Mouse (Mus musculus) stomach, embryonic 15.5 days (tissue): ENCODE measurements around the gene Kit. TPM values are rescaled to one million over a fixed set of nuclear protein-coding genes. Genes with fewer than 3 reads are reported as not detected.

Experiments used
- ATAC-seq: fragments of 200-750 bp; cut with Nextera tagmentation; 2 replicates; pipeline ENCODE4 v1.8.0; 2017; ENCODE audit warnings: low read depth, moderate number of reproducible peaks, moderate TSS enrichment; ENCODE audit not compliant: insufficient read depth, low FRiP score
- H3K27ac ChIP-seq: fragments of 300-500 bp; sonication (generic); 2 replicates; pipeline ENCODE4 v1.5.1; 2015; ENCODE audit warnings: mild to moderate bottlenecking, inconsistent platforms
- H3K27me3 ChIP-seq: fragments of 300-500 bp; sonication (generic); replicated peaks from 2 replicates; pipeline ENCODE4 v1.6.1; 2015; ENCODE audit warnings: inconsistent platforms
- H3K36me3 ChIP-seq: fragments of 300-500 bp; sonication (generic); 2 replicates; pipeline ENCODE4 v1.6.1; 2015; ENCODE audit warnings: inconsistent platforms
- H3K4me1 ChIP-seq: fragments of 300-500 bp; sonication (generic); 2 replicates; pipeline ENCODE4 v1.6.1; 2015; ENCODE audit warnings: inconsistent platforms
- H3K4me2 ChIP-seq: fragments of 300-500 bp; sonication (generic); 2 replicates; pipeline ENCODE4 v1.6.1; 2015; ENCODE audit warnings: mild to moderate bottlenecking, inconsistent platforms
- H3K4me3 ChIP-seq: fragments of 300-500 bp; sonication (generic); replicated peaks from 2 replicates; pipeline ENCODE4 v1.5.1; 2015; ENCODE audit warnings: inconsistent platforms
- H3K9ac ChIP-seq: fragments of 300-500 bp; sonication (generic); 2 replicates; pipeline ENCODE4 v1.6.1; 2015; ENCODE audit warnings: inconsistent platforms
- H3K9me3 ChIP-seq: fragments of 300-500 bp; sonication (generic); 2 replicates; pipeline ENCODE4 v1.6.1; 2016; ENCODE audit warnings: inconsistent platforms
- WGBS: fragments of 180-500 bp; shearing (Covaris S2); methylation state at CpG from one replicate; pipeline ENCODE4 v1.1.7; 2015; 5-methylcytosine and 5-hydroxymethylcytosine counted together
- polyA plus RNA-seq: library from polyadenylated mRNA; unstranded; fragments of >200 nt; fragmentation: Nextera tagmentation; extraction: Ambion mirVana; gene quantifications from 2 replicates; pipeline ENCODE4 v1.2.1, GENCODE M21; 2015

Kit gene
- polyA plus RNA-seq, 1 experiment from 2014 or later = 40.9 TPM

- ATAC-seq = no peak
- WGBS = 76% methylated on average over 7 of the region's 7 CpGs
- H3K27me3 ChIP-seq = no peaks in the 10 kb centered on the region
Measured at GRCm38 (mm10) chr5:75699081-75699480, 124.4 kb downstream of the Kit start.

GRCm38 (mm10) chr5:75699516-75699915, 124.8 kb downstream of the Kit start:
- no peak overlapping the region for H3K4me3 ChIP-seq

More at GRCm38 (mm10) chr5:75699081-75699480, 124.4 kb downstream of the Kit start:
- Histone ChIP-seq H3K9ac (no peak overlapping the region), H3K4me1 (no peaks in the 10 kb centered on the region), H3K4me2 (no peak overlapping the region), H3K27ac (no peak overlapping the region), H3K36me3 (no peaks in the 10 kb centered on the region), H3K9me3 (no peaks in the 10 kb centered on the region), H3K4me3 (no peak overlapping the region)

GRCm38 (mm10) chr5:75701662-75702061, 126.9 kb downstream of the Kit start:
- Histone ChIP-seq H3K27ac (no peak overlapping the region), H3K36me3 (no peaks in the 10 kb centered on the region), H3K4me3 (no peak overlapping the region), H3K4me1 (no peaks in the 10 kb centered on the region), H3K9ac (no peak overlapping the region), H3K4me2 (no peak overlapping the region), H3K9me3 (no peaks in the 10 kb centered on the region), H3K27me3 (no peaks in the 10 kb centered on the region)
- WGBS = 73% methylated on average over 12 of the region's 12 CpGs
- ATAC-seq = no peak

More at GRCm38 (mm10) chr5:75699516-75699915, 124.8 kb downstream of the Kit start:
- Histone ChIP-seq H3K4me1 (no peaks in the 10 kb centered on the region), H3K27ac (no peak overlapping the region), H3K9me3 (no peaks in the 10 kb centered on the region), H3K36me3 (no peaks in the 10 kb centered on the region), H3K9ac (no peak overlapping the region), H3K27me3 (no peaks in the 10 kb centered on the region), H3K4me2 (no peak overlapping the region)
- no peak for ATAC-seq
- WGBS = 77% methylated on average over 9 of the region's 9 CpGs

- ATAC-seq = no peak
- H3K4me2 ChIP-seq = no peak overlapping the region
- H3K9me3 ChIP-seq = no peaks in the 10 kb centered on the region
- H3K4me3 ChIP-seq = no peak overlapping the region
- 85% methylated on average over 8 of the region's 8 CpGs for WGBS
- no peaks in the 10 kb centered on the region for H3K4me1 ChIP-seq
- H3K36me3 ChIP-seq = no peaks in the 10 kb centered on the region
- no peak overlapping the region for H3K9ac ChIP-seq
- no peaks in the 10 kb centered on the region for H3K27me3 ChIP-seq
- no peak overlapping the region for H3K27ac ChIP-seq
Measured at GRCm38 (mm10) chr5:75702080-75702479, 127.4 kb downstream of the Kit start.

GRCm38 (mm10) chr5:75704584-75705175, 130.0 kb downstream of the Kit start:
- no peaks in the 10 kb centered on the region for H3K36me3 ChIP-seq
- H3K4me2 ChIP-seq = no peak overlapping the region
- ATAC-seq = no peak
- no peaks in the 10 kb centered on the region for H3K27me3 ChIP-seq
- no peak overlapping the region for H3K9ac ChIP-seq
- no peak overlapping the region for H3K4me3 ChIP-seq
- H3K4me1 ChIP-seq = no peaks in the 10 kb centered on the region
- H3K27ac ChIP-seq = no peak overlapping the region
- 81% methylated on average over 7 of the region's 7 CpGs for WGBS
- H3K9me3 ChIP-seq = no peaks in the 10 kb centered on the region

- Histone ChIP-seq H3K4me3 (no peak overlapping the region), H3K36me3 (no peaks in the 10 kb centered on the region), H3K4me2 (no peak overlapping the region), H3K9me3 (no peaks in the 10 kb centered on the region), H3K4me1 (no peaks in the 10 kb centered on the region), H3K27me3 (no peaks in the 10 kb centered on the region), H3K9ac (no peak overlapping the region), H3K27ac (no peak overlapping the region)
- WGBS = 76% methylated on average over 1 of the region's 1 CpGs
- no peak for ATAC-seq
Measured at GRCm38 (mm10) chr5:75705421-75705820, 130.7 kb downstream of the Kit start.
